7 mouse cellular contexts compared by ENCODE assay signal in genomic region chr2:34870520-34871474, GRCm38 (mm10). TPM values are rescaled to one million over a fixed set of nuclear protein-coding genes. Genes with fewer than 3 reads are reported as not detected.
DNase-seq lines count a peak whose midpoint lies in the region; ATAC-seq lines count a peak whose summit lies in the region.

No protein-coding gene starts in this region.

- peaks cover 17% of the 10 kb centered on the region for H3K4me1 ChIP-seq in intestine, embryonic 16.5 days (ENCODE audit: control insufficient read depth, insufficient read depth, low read length)
- H3K4me1 ChIP-seq in midbrain, embryonic 11.5 days (ENCODE audit: control insufficient read depth, insufficient read depth, low read length) = peaks cover 15% of the 10 kb centered on the region

- H3K4me3 ChIP-seq in intestine, embryonic 16.5 days (ENCODE audit: low read length) = peak overlapping the region; percentile 94
- H3K4me3 ChIP-seq in midbrain, embryonic 11.5 days (ENCODE audit: low read depth, low read length) = peak overlapping the region; percentile 90

- peak overlapping the region; percentile 91 for H3K9ac ChIP-seq in intestine, embryonic 16.5 days (ENCODE audit: low read depth, low read length)
- H3K9ac ChIP-seq in midbrain, embryonic 11.5 days (ENCODE audit: low read length) = peak overlapping the region; percentile 93

- peak overlapping the region; percentile 72 for H3K4me2 ChIP-seq in intestine, embryonic 16.5 days (ENCODE audit: low read depth, low read length)
- peak overlapping the region; percentile 76 for H3K4me2 ChIP-seq in midbrain, embryonic 11.5 days

- under 1% methylated on average over 67 of the region's 67 CpGs for WGBS in intestine, embryonic 16.5 days
- WGBS in midbrain, embryonic 11.5 days = under 1% methylated on average over 67 of the region's 67 CpGs

- H3K27me3 ChIP-seq in intestine, embryonic 16.5 days (replicated peaks; ENCODE audit: control insufficient read depth, insufficient read depth, low read length) = 0 out of 2 replicates have a peak, but pooled peaks cover 4% of the 10 kb centered on the region
- peaks cover 11% of the 10 kb centered on the region for H3K27me3 ChIP-seq in midbrain, embryonic 11.5 days (ENCODE audit: control insufficient read depth, insufficient read depth, low read length)

- H3K9me3 ChIP-seq in intestine, embryonic 16.5 days (ENCODE audit: control insufficient read depth, low read length) = no peaks in the 10 kb centered on the region
- H3K9me3 ChIP-seq in midbrain, embryonic 11.5 days (ENCODE audit: control insufficient read depth, low read length) = no peaks in the 10 kb centered on the region

- peak; percentile 93 for DNase-seq in adrenal gland, adult 8-10 months
- DNase-seq in embryo, embryonic 9.5 days (ENCODE audit: extremely low spot score) = peak; percentile 98
- peak; percentile 79 to 93 for DNase-seq in gastrocnemius, postnatal 4 days (ENCODE audit: low spot score in 2 of 2)
- DNase-seq in left cerebral cortex, postnatal 36 days (ENCODE audit: low spot score in 2 of 2) = peak; percentile 93
- peak; percentile 100 for DNase-seq in midbrain, embryonic 11.5 days (ENCODE audit: low spot score, missing footprints)
- DNase-seq in skeletal muscle tissue, adult 2 months (ENCODE audit: low read depth, low spot score) = peak; percentile 99

- peak; percentile 96 for ATAC-seq in intestine, embryonic 16.5 days
- ATAC-seq in midbrain, embryonic 11.5 days (ENCODE audit: low FRiP score) = peak; percentile 98

- H3K36me3 ChIP-seq in intestine, embryonic 16.5 days (ENCODE audit: control insufficient read depth, insufficient read depth, low read length) = 0 out of 2 replicates have a peak, but pooled peaks cover under 1% of the 10 kb centered on the region
- no peaks in the 10 kb centered on the region for H3K36me3 ChIP-seq in midbrain, embryonic 11.5 days (ENCODE audit: control insufficient read depth, insufficient read depth, low read length)

- H3K27ac ChIP-seq in intestine, embryonic 16.5 days (ENCODE audit: low read length) = peak overlapping the region; percentile 92
- H3K27ac ChIP-seq in midbrain, embryonic 11.5 days (ENCODE audit: low read depth, low read length) = peak overlapping the region; percentile 68

- intact Hi-C loops in left cerebral cortex, postnatal 36 days (cut with DNase I) = loop anchor here (1.0 to 2.0 kb wide), 3 partner anchors 34 to 239 kb away; partner anchors contain the start of genes Cntrl and Fbxw2

RNA-seq across cellular contexts. Expression of gene Cutal, which starts 3.4 kb away (rescaled TPM):
- total RNA-seq in adrenal gland, adult 8-10 months (2022) = 1 to 10 TPM in 1 of 4 experiments, under 1 TPM in 3; 0.41 to 1.4 (median 0.74) TPM
- total RNA-seq in gastrocnemius, postnatal 4 days (2021) = under 1 TPM; 0.18 to 0.34 TPM
- 11.8 and 13.9 TPM in 2 replicates for polyA plus RNA-seq in intestine, embryonic 16.5 days (2015; fragmentation: Nextera tagmentation; extraction: Ambion mirVana)
- under 1 TPM; 0.37 to 0.93 TPM for total RNA-seq in left cerebral cortex, postnatal 36 days (2021)
- polyA plus RNA-seq in midbrain, embryonic 11.5 days (2014; fragmentation: Nextera tagmentation; extraction: Ambion mirVana) = 0.05 and 0.11 TPM in 2 replicates

RNA-seq across cellular contexts. Expression of gene Psmd5, which starts 4.0 kb away (rescaled TPM):
- total RNA-seq in adrenal gland, adult 8-10 months (2022) = 10 to 100 TPM; 42.6 to 49.8 (median 45.8) TPM
- 10 to 100 TPM; 25.4 to 25.7 TPM for total RNA-seq in gastrocnemius, postnatal 4 days (2021)
- polyA plus RNA-seq in intestine, embryonic 16.5 days (2015; fragmentation: Nextera tagmentation; extraction: Ambion mirVana) = 100 and 103 TPM in 2 replicates
- total RNA-seq in left cerebral cortex, postnatal 36 days (2021) = 10 to 100 TPM; 35.7 to 35.9 TPM
- 122 and 129 TPM in 2 replicates for polyA plus RNA-seq in midbrain, embryonic 11.5 days (2014; fragmentation: Nextera tagmentation; extraction: Ambion mirVana)

RNA-seq across cellular contexts. Expression of gene Gm34653, which starts 38.0 kb away (rescaled TPM):
- under 1 TPM in 1 of 4 experiments, not detected in 3; 0.16 TPM for total RNA-seq in adrenal gland, adult 8-10 months (2022)
- under 1 TPM in 1 of 2 experiments, not detected in 1; 0.17 TPM for total RNA-seq in gastrocnemius, postnatal 4 days (2021)
- not detected in 2 replicates for polyA plus RNA-seq in intestine, embryonic 16.5 days (2015; fragmentation: Nextera tagmentation; extraction: Ambion mirVana)
- total RNA-seq in left cerebral cortex, postnatal 36 days (2021) = not detected
- polyA plus RNA-seq in midbrain, embryonic 11.5 days (2014; fragmentation: Nextera tagmentation; extraction: Ambion mirVana) = not detected in 2 replicates

RNA-seq across cellular contexts. Expression of gene Phf19, which starts 43.0 kb away (rescaled TPM):
- 1 to 10 TPM; 2.4 to 4.5 (median 3.6) TPM for total RNA-seq in adrenal gland, adult 8-10 months (2022)
- 10 to 100 TPM in 1 of 2 experiments, 1 to 10 TPM in 1; 9.3 to 11.6 TPM for total RNA-seq in gastrocnemius, postnatal 4 days (2021)
- 6.0 and 6.7 TPM in 2 replicates for polyA plus RNA-seq in intestine, embryonic 16.5 days (2015; fragmentation: Nextera tagmentation; extraction: Ambion mirVana)
- total RNA-seq in left cerebral cortex, postnatal 36 days (2021) = 1 to 10 TPM in 1 of 2 experiments, under 1 TPM in 1; 0.29 to 1.4 TPM
- 3.9 and 4.0 TPM in 2 replicates for polyA plus RNA-seq in midbrain, embryonic 11.5 days (2014; fragmentation: Nextera tagmentation; extraction: Ambion mirVana)

RNA-seq across cellular contexts. Expression of gene Fbxw2, which starts 44.7 kb away (rescaled TPM):
- total RNA-seq in adrenal gland, adult 8-10 months (2022) = 10 to 100 TPM; 65.3 to 90.7 (median 79.0) TPM
- total RNA-seq in gastrocnemius, postnatal 4 days (2021) = 10 to 100 TPM; 59.6 to 60.1 TPM
- polyA plus RNA-seq in intestine, embryonic 16.5 days (2015; fragmentation: Nextera tagmentation; extraction: Ambion mirVana) = 60.0 and 61.2 TPM in 2 replicates
- 10 to 100 TPM; 88.7 to 94.6 TPM for total RNA-seq in left cerebral cortex, postnatal 36 days (2021)
- polyA plus RNA-seq in midbrain, embryonic 11.5 days (2014; fragmentation: Nextera tagmentation; extraction: Ambion mirVana) = 63.7 and 66.8 TPM in 2 replicates

Comparison
In these comparisons a context has a peak if more than half of its experiments do, and no peak if none do; other contexts are left out.
1. Peak in every context shown above with its lines: DNase-seq, ATAC-seq, H3K4me3 ChIP-seq and H3K27ac ChIP-seq.